Mouse (Mus musculus) small intestine, adult 2 months (tissue): ENCODE data around the gene Aftph. TPM values are rescaled to one million over a fixed set of nuclear protein-coding genes. Genes with fewer than 3 reads are reported as not detected.

Experiments
- H3K27ac ChIP-seq: fragments of 200-500 bp; 2 replicates; pipeline ENCODE4 v1.5.1; 2012; ENCODE audit warnings: low read depth, low read length, control low read depth, inconsistent platforms; ENCODE audit not compliant: insufficient read depth
- H3K27me3 ChIP-seq: fragments of 200-500 bp; 2 replicates; pipeline ENCODE4 v1.6.1; 2012; ENCODE audit warnings: mild to moderate bottlenecking, moderate library complexity, low read length, inconsistent platforms; ENCODE audit not compliant: control insufficient read depth, insufficient read depth
- H3K36me3 ChIP-seq: fragments of 200-500 bp; 2 replicates; pipeline ENCODE4 v1.6.1; 2012; ENCODE audit warnings: mild to moderate bottlenecking, low read length, control low read depth, inconsistent platforms; ENCODE audit not compliant: control insufficient read depth, insufficient read depth
- H3K4me1 ChIP-seq: fragments of 200-500 bp; 2 replicates; pipeline ENCODE4 v1.6.1; 2012; ENCODE audit warnings: low read length, inconsistent platforms, mixed read lengths; ENCODE audit not compliant: control insufficient read depth, insufficient read depth, insufficient read length
- H3K4me3 ChIP-seq: fragments of 200-500 bp; 2 replicates; pipeline ENCODE4 v1.5.1; 2012; ENCODE audit warnings: low read depth, mild to moderate bottlenecking, control low read depth, inconsistent platforms, low read length, moderate library complexity
- CTCF ChIP-seq: fragments of 200-500 bp; IDR thresholded peaks from 2 replicates; pipeline ENCODE4 v1.5.1; 2012; ENCODE audit warnings: low read depth, mild to moderate bottlenecking, control low read depth, inconsistent platforms, low read length, moderate library complexity, mixed read lengths; ENCODE audit not compliant: insufficient replicate concordance, insufficient read length; ENCODE audit errors: extremely low read depth
- POLR2A ChIP-seq: fragments of 200-500 bp; IDR thresholded peaks from 2 replicates; pipeline ENCODE4 v1.6.1; 2012; ENCODE audit warnings: low read depth, mild to moderate bottlenecking, control low read depth, inconsistent platforms, low read length, moderate library complexity
- WGBS: fragments of 180-500 bp; shearing (Covaris S2); methylation state at CpG from one replicate; pipeline ENCODE4 v1.1.7; 2018; 5-methylcytosine and 5-hydroxymethylcytosine counted together
- polyA plus RNA-seq: library from polyadenylated mRNA; depleted of rRNA; stranded (reverse); fragments of >200 nt; gene quantifications from 2 replicates; pipeline ENCODE4 v1.2.3, GENCODE M21; 2012; rRNA removed

Gene Aftph
- polyA plus RNA-seq, 1 experiment, result 48.0 TPM

DNA sequence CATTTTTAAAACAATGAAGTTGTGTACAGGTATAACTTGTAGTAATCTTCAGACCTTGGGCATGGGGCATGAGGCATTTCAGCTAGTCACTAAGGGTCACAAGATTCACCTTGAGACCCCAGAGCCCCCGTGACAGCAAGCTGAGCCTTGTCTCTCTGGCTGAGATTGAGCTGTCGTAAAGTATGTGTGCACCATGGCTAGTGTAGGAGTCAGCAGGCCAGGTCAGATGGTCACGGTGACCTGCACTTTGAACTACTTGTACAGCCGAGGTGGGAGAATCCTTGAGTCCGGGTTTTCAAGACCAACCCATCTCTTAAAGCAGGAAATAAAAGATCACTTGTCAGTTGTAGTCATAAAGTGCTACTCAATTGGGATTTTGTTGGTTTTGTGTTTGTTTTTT lies 98.2 kb downstream of the Aftph start:
- Histone ChIP-seq H3K36me3 (peaks cover 1% of the 10 kb centered on the region), H3K4me1 (peaks cover 5% of the 10 kb centered on the region), H3K27ac (no peak overlapping the region), H3K4me3 (no peak overlapping the region), H3K27me3 (no peaks in the 10 kb centered on the region)
- WGBS, result 55% methylated on average over 5 of the region's 5 CpGs
- no peak for TF ChIP-seq POLR2A
- no peak for TF ChIP-seq CTCF

DNA sequence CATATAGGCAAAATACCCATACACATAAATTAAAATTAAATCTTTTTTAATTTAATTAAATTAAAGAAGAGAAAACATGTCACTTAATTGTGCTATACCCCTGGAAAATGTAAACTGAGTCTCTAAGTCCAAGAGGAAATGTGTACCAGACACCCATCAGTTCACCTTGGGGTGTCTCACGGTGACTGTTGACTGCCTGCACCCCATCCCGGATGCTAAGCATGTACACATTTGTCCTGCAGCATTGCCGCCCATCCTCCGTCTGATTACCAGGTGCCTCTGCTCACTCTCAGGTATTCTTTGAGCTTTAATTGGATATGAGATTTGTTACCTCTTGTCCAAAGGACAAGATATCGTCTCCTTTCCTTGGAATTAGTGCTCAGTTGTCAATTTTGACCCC lies 99.1 kb downstream of the Aftph start:
- WGBS, result 85% methylated on average over 5 of the region's 5 CpGs
- Histone ChIP-seq H3K4me3 (no peak overlapping the region), H3K4me1 (peaks cover 5% of the 10 kb centered on the region), H3K27me3 (no peaks in the 10 kb centered on the region), H3K36me3 (no peaks in the 10 kb centered on the region), H3K27ac (no peak overlapping the region)
- no peak for TF ChIP-seq CTCF
- TF ChIP-seq POLR2A, result no peak

GRCm38 (mm10) chr11:20639918-20640447 lies 101.4 kb downstream of the Aftph start:
- TF ChIP-seq CTCF (no peak), POLR2A (no peak)
- Histone ChIP-seq H3K36me3 (no peaks in the 10 kb centered on the region), H3K27ac (no peak overlapping the region), H3K4me3 (no peak overlapping the region), H3K4me1 (peaks cover 9% of the 10 kb centered on the region), H3K27me3 (no peaks in the 10 kb centered on the region)
- WGBS, result 50% methylated on average over 11 of the region's 11 CpGs

DNA sequence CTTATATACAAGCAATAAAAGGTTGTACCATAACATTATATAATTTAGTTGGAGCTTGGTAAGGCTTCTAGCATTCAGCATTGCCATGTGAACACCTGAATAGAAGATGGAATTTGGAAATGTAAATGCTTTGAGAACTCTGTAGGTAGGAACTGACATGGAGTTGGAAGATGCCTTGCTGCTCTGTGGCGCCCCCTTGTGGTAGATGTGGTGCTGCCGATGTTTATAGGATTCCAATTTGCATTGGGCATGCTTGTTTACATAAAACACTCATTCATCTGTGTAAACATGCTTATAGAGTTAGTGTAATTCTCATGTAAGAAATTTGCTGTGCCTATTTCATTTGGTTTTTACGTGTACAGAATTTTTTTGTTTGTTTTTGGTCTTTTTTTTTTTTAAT lies 102.5 kb downstream of the Aftph start:
- peak; percentile 94; the same call in 1 of the 2 replicates for TF ChIP-seq CTCF
- TF ChIP-seq POLR2A, result no peak
- Histone ChIP-seq H3K4me1 (peaks cover 10% of the 10 kb centered on the region), H3K4me3 (no peak overlapping the region), H3K27ac (no peak overlapping the region), H3K27me3 (no peaks in the 10 kb centered on the region), H3K36me3 (no peaks in the 10 kb centered on the region)
- WGBS, result 13% methylated on average over 3 of the region's 3 CpGs

GRCm38 (mm10) chr11:20637060-20637459 lies 104.3 kb downstream of the Aftph start:
- Histone ChIP-seq H3K27me3 (no peaks in the 10 kb centered on the region), H3K36me3 (no peaks in the 10 kb centered on the region), H3K4me1 (peaks cover 7% of the 10 kb centered on the region), H3K27ac (no peak overlapping the region), H3K4me3 (no peak overlapping the region)
- TF ChIP-seq CTCF (no peak), POLR2A (no peak)

DNA sequence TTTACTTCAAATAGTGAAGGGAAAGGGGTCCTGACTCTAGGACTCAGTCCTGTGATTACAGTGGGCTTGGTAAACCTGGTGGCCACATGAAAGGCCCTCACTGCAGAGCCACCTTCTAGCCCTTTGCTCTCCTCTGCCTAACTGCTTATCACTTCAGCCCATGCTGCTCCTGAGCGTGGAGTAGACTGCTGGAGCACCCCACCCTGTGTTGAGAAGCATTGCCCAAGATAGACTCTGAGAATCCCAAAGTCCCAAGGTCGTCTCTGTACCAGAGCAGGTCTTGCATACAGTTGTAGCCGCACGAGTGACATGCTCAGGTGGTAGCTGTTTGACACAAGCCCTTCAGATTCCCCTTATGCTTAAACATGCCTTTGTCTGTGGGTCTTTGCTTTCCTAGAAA lies 105.3 kb downstream of the Aftph start:
- TF ChIP-seq POLR2A, result peak; percentile 20; the same call in 1 of the 2 replicates
- TF ChIP-seq CTCF, result no peak
- Histone ChIP-seq H3K4me3 (no peak overlapping the region), H3K4me1 (peaks cover 7% of the 10 kb centered on the region), H3K27ac (peak overlapping the region; percentile 84), H3K36me3 (no peaks in the 10 kb centered on the region), H3K27me3 (no peaks in the 10 kb centered on the region)
- WGBS, result 19% methylated on average over 4 of the region's 4 CpGs

DNA sequence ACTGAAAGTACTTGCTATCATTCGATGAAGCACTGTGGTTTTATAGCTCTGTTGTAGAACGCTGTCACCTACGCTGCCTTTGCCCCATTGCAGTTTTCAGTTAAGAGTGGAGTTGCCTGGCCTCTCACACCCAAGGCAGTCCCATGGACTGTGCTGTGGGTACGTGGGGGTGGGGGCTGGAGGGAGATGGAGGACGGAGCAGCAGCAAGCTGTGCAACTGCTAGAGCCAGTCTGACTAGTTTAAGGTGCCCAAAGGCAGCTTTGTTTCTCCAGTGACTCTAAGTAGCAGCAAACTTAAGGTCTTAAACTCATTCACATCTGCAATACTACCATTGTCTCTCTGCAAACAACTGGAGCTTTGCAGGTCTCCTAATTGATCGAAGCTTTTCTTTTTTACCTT lies 105.7 kb downstream of the Aftph start:
- Histone ChIP-seq H3K4me3 (peak overlapping the region; percentile 18; the same call in 1 of the 2 replicates), H3K4me1 (peaks cover 7% of the 10 kb centered on the region), H3K27me3 (no peaks in the 10 kb centered on the region), H3K27ac (peak overlapping the region; percentile 82), H3K36me3 (no peaks in the 10 kb centered on the region)
- WGBS, result 26% methylated on average over 6 of the region's 6 CpGs
- TF ChIP-seq POLR2A, result no peak
- TF ChIP-seq CTCF, result no peak

Other genes starting within 250 kb of the Aftph start
- gene Sertad2, start 198.3 kb downstream of the Aftph start, polyA plus RNA-seq, result 31.2 and 47.8 TPM in 2 replicates
- gene Lgalsl, start 89.5 kb upstream of the Aftph start, polyA plus RNA-seq, result 2.7 and 4.5 TPM in 2 replicates